Mouse (Mus musculus): Measurements from ENCODE around the gene Anks1b.

Anks1b gene

GRCm38 (mm10) chr10:90826939-90827338 lies 953.6 kb downstream of the Anks1b start:
- DNase-seq: peak; percentile 81 to 82

- DNase-seq: peak; percentile 20 to 22
Observed at GRCm38 (mm10) chr10:90828581-90829393, 955.5 kb downstream of the Anks1b start.

DNA sequence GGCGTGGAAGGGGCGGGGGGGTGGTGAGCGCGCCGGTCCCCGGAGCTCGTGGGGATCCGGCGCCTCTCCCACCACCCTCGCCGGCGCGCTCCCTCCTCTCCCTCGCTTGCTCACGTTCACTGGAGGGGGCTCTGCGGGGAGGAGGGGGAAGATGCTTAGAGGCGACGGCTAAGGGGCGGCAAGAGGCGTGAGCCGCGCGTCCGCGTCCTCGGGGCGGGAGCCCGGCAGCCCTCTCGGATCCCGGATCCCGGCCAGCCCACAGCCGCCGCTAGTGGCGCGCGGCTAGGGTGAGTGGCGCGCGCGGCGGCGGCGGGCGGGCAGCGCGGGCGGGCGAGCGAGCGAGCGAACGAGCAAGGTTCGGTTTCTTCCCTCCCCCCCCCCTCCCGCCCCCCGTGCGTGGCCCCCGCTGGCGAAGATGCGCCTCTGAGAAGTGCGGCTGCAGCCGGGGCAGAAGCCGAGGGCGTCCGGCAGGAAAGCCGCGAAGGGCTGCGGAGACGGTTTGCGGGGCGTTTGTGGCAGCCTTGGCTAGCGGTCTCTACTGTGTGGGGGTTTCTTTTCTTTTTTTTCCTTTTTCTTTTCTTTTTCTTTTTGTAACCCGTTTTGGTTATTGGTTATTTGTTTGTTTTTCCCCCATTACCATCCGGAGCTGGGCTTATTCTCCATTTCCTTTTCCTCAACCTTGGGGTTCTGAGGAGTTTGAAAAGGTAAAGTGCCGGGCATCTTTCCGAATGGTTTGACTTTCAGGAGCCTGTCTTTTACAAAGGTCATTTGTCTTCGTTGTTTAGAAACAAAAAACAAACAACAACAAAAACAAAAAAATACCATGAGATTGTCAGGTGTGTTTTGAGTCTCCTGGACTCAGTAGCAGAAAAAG lies 956.3 kb downstream of the Anks1b start:
- peak; percentile 18 to 23 for DNase-seq

- no peak for DNase-seq
Observed at GRCm38 (mm10) chr10:90830268-90830585, 956.9 kb downstream of the Anks1b start.

DNA sequence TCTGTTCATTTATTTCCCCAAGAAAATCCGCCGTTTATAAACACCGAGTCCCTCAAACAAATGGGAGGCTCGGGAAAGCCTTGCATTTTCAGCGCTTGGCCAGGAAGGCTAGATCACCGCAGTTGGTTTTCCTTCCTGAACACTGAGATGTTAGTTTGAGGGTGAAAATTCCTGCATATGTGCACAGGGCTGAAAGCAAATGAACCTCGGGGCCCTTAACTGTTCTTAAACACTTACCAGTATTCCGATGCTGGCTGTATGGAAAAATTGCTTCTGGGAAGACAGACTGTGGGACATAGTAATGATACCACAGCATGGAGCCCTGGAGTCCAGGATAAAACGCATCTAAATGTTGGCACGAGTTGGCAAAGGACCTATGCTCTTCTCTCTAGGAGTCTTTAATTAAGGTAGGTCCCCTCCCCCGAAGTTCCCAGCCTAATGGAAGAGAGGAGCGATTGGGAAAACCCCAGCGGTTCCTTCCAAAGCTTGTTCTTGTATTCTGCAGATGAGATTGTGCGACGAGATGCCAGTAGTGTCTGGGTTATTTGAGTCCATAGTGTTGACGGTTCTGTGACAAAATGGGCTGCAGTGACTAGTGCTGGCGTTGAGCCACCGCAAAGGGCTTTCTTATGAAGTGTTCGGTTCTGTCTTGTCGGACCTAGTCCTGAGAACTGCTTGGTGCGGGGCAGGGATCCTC lies 957.4 kb downstream of the Anks1b start:
- no peak for DNase-seq

- no peak for DNase-seq
Observed at GRCm38 (mm10) chr10:90831288-90831626, 957.9 kb downstream of the Anks1b start.

GRCm38 (mm10) chr10:90834306-90834705 lies 961.0 kb downstream of the Anks1b start:
- no peak for DNase-seq

DNA sequence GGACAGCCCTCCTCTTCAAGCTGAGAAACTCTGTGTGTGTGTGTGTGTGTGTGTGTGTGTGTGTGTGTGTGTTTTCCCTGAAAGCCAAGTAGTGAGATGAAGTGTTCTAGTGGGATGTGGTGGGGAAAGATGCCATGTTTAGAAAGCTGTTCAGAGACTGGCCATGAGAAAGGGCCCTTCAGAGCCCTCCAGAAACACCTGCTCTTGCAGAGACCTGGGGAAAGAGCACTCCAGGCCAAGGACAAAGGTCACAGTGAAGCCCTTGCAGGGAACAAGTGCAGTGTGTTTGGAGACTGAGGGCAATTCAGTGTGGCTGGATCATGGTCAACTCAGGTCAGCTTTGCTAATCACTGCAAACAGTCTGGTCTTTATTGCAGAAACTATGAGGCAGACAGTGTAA lies 961.9 kb downstream of the Anks1b start:
- no peak for DNase-seq

GRCm38 (mm10) chr10:90839611-90840335 lies 966.5 kb downstream of the Anks1b start:
- no peak for DNase-seq

- no peak for DNase-seq
Observed at GRCm38 (mm10) chr10:90842398-90842797, 969.1 kb downstream of the Anks1b start.

- DNase-seq: no peak
Observed at GRCm38 (mm10) chr10:90851077-90851476, 977.8 kb downstream of the Anks1b start.

DNA sequence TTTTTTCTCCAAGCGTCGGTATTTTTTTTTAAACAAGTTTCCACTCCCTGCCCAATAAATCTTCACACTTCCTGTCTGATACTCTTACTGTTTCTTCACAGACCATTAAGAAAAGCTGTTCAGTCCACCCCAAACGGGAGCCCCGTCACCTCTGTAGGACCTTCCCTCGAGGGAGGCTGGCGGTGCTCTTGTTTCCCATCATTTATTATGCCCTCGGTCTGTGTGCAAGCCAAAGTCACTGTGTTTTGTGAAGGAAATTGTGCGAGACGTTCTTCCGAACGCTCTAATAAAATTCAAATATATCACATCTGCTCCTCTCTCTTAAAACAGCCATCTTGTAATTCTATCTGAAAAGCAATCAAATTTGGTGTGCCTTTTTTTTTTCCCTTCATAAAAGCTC lies 978.7 kb downstream of the Anks1b start:
- DNase-seq: peak; percentile 34 to 49

- no peak for DNase-seq
Observed at GRCm38 (mm10) chr10:90852432-90852831, 979.1 kb downstream of the Anks1b start.

GRCm38 (mm10) chr10:90856668-90857067 lies 983.4 kb downstream of the Anks1b start:
- no peak for DNase-seq

DNA sequence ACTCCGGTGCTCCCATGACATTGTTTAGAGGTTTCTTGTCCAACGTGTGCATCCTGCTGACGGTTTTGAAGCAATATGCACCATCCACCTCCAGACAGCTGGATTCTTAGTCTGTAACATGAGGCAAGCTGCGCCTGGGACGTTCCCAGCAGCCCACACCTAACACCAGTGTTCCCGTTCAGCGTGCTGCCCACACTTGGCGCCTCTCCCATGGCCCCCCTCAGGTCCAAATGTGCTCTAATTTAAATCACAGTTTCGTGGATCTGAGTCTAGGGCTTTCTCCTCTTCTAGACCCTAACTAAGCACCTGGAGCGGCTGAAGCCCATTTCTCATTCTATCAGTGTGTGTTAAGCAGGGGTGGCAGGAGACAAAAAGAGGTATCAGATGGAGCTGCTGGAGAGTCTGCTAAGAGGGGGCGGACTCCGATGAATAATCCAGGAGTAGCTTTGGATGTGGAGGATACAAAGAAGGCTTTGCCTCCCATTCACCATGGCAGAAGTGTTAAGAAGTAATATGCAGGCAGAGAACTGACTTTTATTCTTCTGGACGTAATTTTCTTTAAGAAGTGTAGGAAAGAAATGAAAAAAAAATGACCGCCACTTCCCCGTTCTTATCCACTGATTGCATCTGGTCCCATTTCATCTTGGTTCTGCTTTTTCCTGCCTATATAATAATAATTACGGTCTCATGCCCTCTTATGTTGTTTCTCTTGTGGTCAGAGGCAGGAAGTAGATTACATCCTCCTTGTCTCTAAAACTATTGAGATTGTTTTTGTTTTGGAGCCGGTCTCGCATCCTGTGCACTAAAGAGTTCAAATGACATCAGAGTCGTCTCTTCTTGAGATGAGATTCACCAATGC lies 986.6 kb downstream of the Anks1b start:
- DNase-seq: no peak

DNA sequence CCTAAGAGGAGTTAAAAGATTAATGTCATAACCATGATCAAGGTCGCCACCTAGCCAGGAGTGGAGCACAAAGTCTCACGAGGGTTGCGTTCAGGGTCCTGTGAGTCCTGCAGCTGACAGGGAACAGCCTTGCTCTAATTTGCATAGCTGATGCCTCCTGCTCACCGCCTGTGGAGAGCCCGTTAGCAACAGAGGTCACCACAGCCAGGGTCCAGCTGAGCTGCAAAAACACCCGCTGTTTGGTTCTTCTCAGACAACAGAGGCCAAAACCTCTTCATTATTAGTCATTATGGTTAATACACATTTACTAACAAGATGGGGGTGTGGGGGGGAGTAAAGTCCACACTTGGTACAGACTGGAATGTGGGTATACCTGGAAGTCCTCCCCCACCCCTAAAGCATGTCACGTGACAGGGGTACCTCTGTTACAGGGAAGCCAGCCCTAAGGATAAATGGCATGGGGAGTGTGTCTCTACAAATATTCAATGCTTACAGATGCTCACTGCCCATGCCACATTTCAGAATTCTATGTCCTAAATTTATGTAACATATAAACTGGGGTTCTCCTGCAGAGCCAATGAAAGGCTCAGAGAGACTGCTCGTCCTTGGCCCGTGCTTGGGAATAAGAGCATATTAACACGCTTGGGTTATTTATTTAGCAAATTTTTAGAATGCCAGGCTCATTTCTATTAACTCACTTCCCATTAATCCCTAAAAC lies 990.7 kb downstream of the Anks1b start:
- DNase-seq: peak in 1 of 2 experiments; percentile 14

DNA sequence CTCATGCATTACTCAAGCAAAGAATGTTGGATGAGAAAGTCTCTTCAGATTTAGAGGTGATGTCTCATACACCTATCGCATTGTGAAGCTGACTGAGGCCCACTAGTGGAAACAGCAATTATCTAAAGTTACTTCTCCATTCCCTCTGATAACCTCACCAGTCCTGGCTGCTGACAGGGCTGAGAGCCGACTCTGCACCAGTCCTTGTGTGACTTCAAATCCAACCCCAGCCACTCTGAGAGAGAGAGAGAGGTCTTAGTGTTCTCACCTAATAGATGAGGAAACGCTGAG lies 991.2 kb downstream of the Anks1b start:
- no peak for DNase-seq

GRCm38 (mm10) chr10:90873204-90873603 lies 999.9 kb downstream of the Anks1b start:
- DNase-seq: no peak

- DNase-seq: no peak
Observed at GRCm38 (mm10) chr10:90874166-90874565, 1000.9 kb downstream of the Anks1b start.

- peak; percentile 41 to 52 for DNase-seq
Observed at GRCm38 (mm10) chr10:90880854-90881560, 1007.7 kb downstream of the Anks1b start.

GRCm38 (mm10) chr10:90889566-90889965 lies 1016.3 kb downstream of the Anks1b start:
- DNase-seq: no peak
